Mouse (Mus musculus) intestine, embryonic 16.5 days (tissue): ENCODE data around the gene Slc22a4. TPM values are rescaled to one million over a fixed set of nuclear protein-coding genes. Genes with fewer than 3 reads are reported as not detected.
A peak's percentile ranks its signal among the peaks of the same experiment; 100 is the strongest.
"Not testable (repeated sequence)": the region's sequence is repeated elsewhere in the genome, so short reads cannot be mapped to it uniquely, and the experiment has no call there.

Experiments
- ATAC-seq: fragments of 200-750 bp; cut with Nextera tagmentation; 2 replicates; pipeline ENCODE4 v1.8.0; 2017; ENCODE audit warnings: moderate TSS enrichment, moderate library complexity
- H3K27ac ChIP-seq: fragments of 300-500 bp; sonication (generic); 2 replicates; pipeline ENCODE4 v1.5.1; 2014; ENCODE audit warnings: mild to moderate bottlenecking, low read length
- H3K27me3 ChIP-seq: fragments of 300-500 bp; sonication (generic); replicated peaks from 2 replicates; pipeline ENCODE4 v1.6.1; 2014; ENCODE audit warnings: low read length, control low read depth, mixed read lengths; ENCODE audit not compliant: control insufficient read depth, insufficient read depth
- H3K36me3 ChIP-seq: fragments of 300-500 bp; sonication (generic); 2 replicates; pipeline ENCODE4 v1.6.1; 2014; ENCODE audit warnings: low read length, control low read depth; ENCODE audit not compliant: control insufficient read depth, insufficient read depth
- H3K4me1 ChIP-seq: fragments of 300-500 bp; sonication (generic); 2 replicates; pipeline ENCODE4 v1.6.1; 2014; ENCODE audit warnings: low read length, control low read depth, mixed read lengths; ENCODE audit not compliant: control insufficient read depth, insufficient read depth
- H3K4me2 ChIP-seq: fragments of 300-500 bp; sonication (generic); 2 replicates; pipeline ENCODE4 v1.6.1; 2014; ENCODE audit warnings: low read depth, low read length, control low read depth
- H3K4me3 ChIP-seq: fragments of 300-500 bp; sonication (generic); 2 replicates; pipeline ENCODE4 v1.5.1; 2014; ENCODE audit warnings: mild to moderate bottlenecking, low read length
- H3K9ac ChIP-seq: fragments of 300-500 bp; sonication (generic); 2 replicates; pipeline ENCODE4 v1.6.1; 2014; ENCODE audit warnings: low read depth, low read length
- H3K9me3 ChIP-seq: fragments of 300-500 bp; sonication (generic); 2 replicates; pipeline ENCODE4 v1.6.1; 2016; ENCODE audit warnings: low read length, control low read depth; ENCODE audit not compliant: control insufficient read depth
- WGBS: fragments of 180-500 bp; shearing (Covaris S2); extraction: QIAGEN DNeasy Blood & Tissue Kit; methylation state at CpG from one replicate; pipeline ENCODE4 v1.1.7; 2014; 5-methylcytosine and 5-hydroxymethylcytosine counted together
- polyA plus RNA-seq: library from polyadenylated mRNA; unstranded; fragments of >200 nt; fragmentation: Nextera tagmentation; extraction: Ambion mirVana; gene quantifications from 2 replicates; pipeline ENCODE4 v1.2.1, GENCODE M21; 2015

Slc22a4 gene
- polyA plus RNA-seq, 1 experiment from 2014 or later: 1.4 TPM

- no peak for ATAC-seq
- no peak overlapping the region for H3K27ac ChIP-seq
- WGBS: 7% methylated on average over 5 of the region's 5 CpGs
Measured at GRCm38 (mm10) chr11:54002147-54002760, 25.6 kb downstream of the Slc22a4 start.

GRCm38 (mm10) chr11:53997661-53998060 is 30.2 kb downstream of the Slc22a4 start:
- Histone ChIP-seq H3K4me3 (no peak overlapping the region), H3K9me3 (no peaks in the 10 kb centered on the region), H3K36me3 (no peaks in the 10 kb centered on the region)

More at GRCm38 (mm10) chr11:54002147-54002760, 25.6 kb downstream of the Slc22a4 start:
- no peaks in the 10 kb centered on the region for H3K9me3 ChIP-seq
- no peak overlapping the region for H3K4me2 ChIP-seq
- no peak overlapping the region for H3K9ac ChIP-seq
- H3K36me3 ChIP-seq: no peaks in the 10 kb centered on the region
- H3K4me1 ChIP-seq: no peaks in the 10 kb centered on the region
- no peak overlapping the region for H3K4me3 ChIP-seq
- H3K27me3 ChIP-seq: no peaks in the 10 kb centered on the region

GRCm38 (mm10) chr11:53992264-53992663 is 35.6 kb downstream of the Slc22a4 start:
- H3K4me1 ChIP-seq: no peaks in the 10 kb centered on the region
- H3K27ac ChIP-seq: no peak overlapping the region
- H3K9ac ChIP-seq: no peak overlapping the region
- no peaks in the 10 kb centered on the region for H3K9me3 ChIP-seq
- ATAC-seq: 0 out of 2 replicates have a peak, but pooled peaks have one; percentile 31
- H3K27me3 ChIP-seq: no peaks in the 10 kb centered on the region
- no peak overlapping the region for H3K4me3 ChIP-seq
- H3K4me2 ChIP-seq: no peak overlapping the region
- 53% methylated on average over 4 of the region's 4 CpGs for WGBS
- no peaks in the 10 kb centered on the region for H3K36me3 ChIP-seq

More at GRCm38 (mm10) chr11:53997661-53998060, 30.2 kb downstream of the Slc22a4 start:
- Histone ChIP-seq H3K27ac (no peak overlapping the region), H3K4me2 (no peak overlapping the region), H3K27me3 (no peaks in the 10 kb centered on the region), H3K4me1 (no peaks in the 10 kb centered on the region), H3K9ac (no peak overlapping the region)
- WGBS: 74% methylated on average over 2 of the region's 2 CpGs
- no peak for ATAC-seq

- Histone ChIP-seq H3K4me3 (no peak overlapping the region), H3K9ac (no peak overlapping the region), H3K27me3 (no peaks in the 10 kb centered on the region), H3K4me2 (no peak overlapping the region), H3K27ac (no peak overlapping the region), H3K36me3 (no peaks in the 10 kb centered on the region), H3K9me3 (no peaks in the 10 kb centered on the region), H3K4me1 (no peaks in the 10 kb centered on the region)
- WGBS: 65% methylated on average over 1 of the region's 1 CpGs
- no peak for ATAC-seq
Measured at GRCm38 (mm10) chr11:53989232-53989631, 38.7 kb downstream of the Slc22a4 start.

- no peaks in the 10 kb centered on the region for H3K27me3 ChIP-seq
- no peaks in the 10 kb centered on the region for H3K36me3 ChIP-seq
- no peaks in the 10 kb centered on the region for H3K9me3 ChIP-seq
- H3K4me3 ChIP-seq: no peak overlapping the region
- H3K9ac ChIP-seq: no peak overlapping the region
- peak; percentile 79 for ATAC-seq
- H3K4me1 ChIP-seq: no peaks in the 10 kb centered on the region
- WGBS: 55% methylated on average over 4 of the region's 4 CpGs
- no peak overlapping the region for H3K4me2 ChIP-seq
- H3K27ac ChIP-seq: no peak overlapping the region
Measured at GRCm38 (mm10) chr11:53988081-53988480, 39.8 kb downstream of the Slc22a4 start.

GRCm38 (mm10) chr11:53981396-53981795 is 46.5 kb downstream of the Slc22a4 start:
- no peak overlapping the region for H3K4me2 ChIP-seq
- no peak overlapping the region for H3K9ac ChIP-seq
- no peak overlapping the region for H3K27ac ChIP-seq
- no peaks in the 10 kb centered on the region for H3K36me3 ChIP-seq
- H3K9me3 ChIP-seq: no peaks in the 10 kb centered on the region
- ATAC-seq: no peak
- peaks cover 13% of the 10 kb centered on the region for H3K4me1 ChIP-seq
- H3K4me3 ChIP-seq: no peak overlapping the region
- 80% methylated on average over 4 of the region's 4 CpGs for WGBS
- no peaks in the 10 kb centered on the region for H3K27me3 ChIP-seq

- no peaks in the 10 kb centered on the region for H3K36me3 ChIP-seq
- H3K4me3 ChIP-seq: peak within 1 kb of the TSS; percentile 75
- ATAC-seq: peak; percentile 98
- peak within 1 kb of the TSS; percentile 95 for H3K4me2 ChIP-seq
- 2% methylated on average over 73 of the region's 73 CpGs for WGBS
- H3K27ac ChIP-seq: peak within 1 kb of the TSS; percentile 82
- no peaks in the 10 kb centered on the region for H3K9me3 ChIP-seq
- H3K4me1 ChIP-seq: peaks cover 13% of the 10 kb centered on the region
- no peaks in the 10 kb centered on the region for H3K27me3 ChIP-seq
- peak within 1 kb of the TSS; percentile 82 for H3K9ac ChIP-seq
Measured at GRCm38 (mm10) chr11:53979788-53980621, 47.9 kb downstream of the Slc22a4 start, which contains the start of gene Slc22a21. Slc22a21 (minus strand) TSS chr11:53980332.

GRCm38 (mm10) chr11:53979456-53979787 is 48.5 kb downstream of the Slc22a4 start:
- not testable (repeated sequence) for H3K9me3 ChIP-seq, H3K36me3 ChIP-seq, H3K27me3 ChIP-seq
- Histone ChIP-seq H3K27ac (peak overlapping the region; percentile 82), H3K4me1 (peaks cover 13% of the 10 kb centered on the region), H3K4me3 (peak overlapping the region; percentile 75), H3K4me2 (peak overlapping the region; percentile 95), H3K9ac (peak overlapping the region; percentile 82)
- WGBS: 0% methylated on average over 23 of the region's 23 CpGs
- ATAC-seq: peak; percentile 29

GRCm38 (mm10) chr11:53977672-53978071 is 50.2 kb downstream of the Slc22a4 start:
- ATAC-seq: no peak
- Histone ChIP-seq H3K9me3 (no peaks in the 10 kb centered on the region), H3K4me2 (no peak overlapping the region), H3K4me1 (peaks cover 13% of the 10 kb centered on the region), H3K9ac (no peak overlapping the region), H3K27ac (no peak overlapping the region), H3K4me3 (no peak overlapping the region), H3K36me3 (no peaks in the 10 kb centered on the region), H3K27me3 (no peaks in the 10 kb centered on the region)
- WGBS: 78% methylated on average over 3 of the region's 3 CpGs
